Mouse (Mus musculus): ENCODE measurements around the gene Fbxo31.

DNA sequence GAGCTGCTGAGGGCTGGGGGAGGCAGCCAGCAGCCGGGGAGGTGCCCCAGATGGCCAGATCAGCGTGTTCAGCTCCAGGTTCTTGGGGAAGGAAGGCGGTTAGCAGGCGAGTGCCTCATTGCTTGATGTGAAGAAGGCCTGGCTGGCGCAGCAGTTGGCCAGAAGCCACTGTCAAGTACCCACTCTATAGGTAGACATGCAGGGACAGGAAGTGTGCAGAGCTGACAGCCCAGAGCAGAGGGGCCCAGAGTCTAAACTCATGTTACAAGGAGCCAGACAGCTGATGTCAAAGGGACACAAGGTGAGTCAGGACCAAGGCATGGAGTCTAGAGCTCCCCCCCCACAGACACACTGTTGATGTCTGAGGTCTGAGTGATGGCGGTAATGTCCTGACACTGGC, 28.6 kb downstream of the Fbxo31 start:
- TF ChIP-seq POLR2A (IDR thresholded peaks at IDR 0.05; ENCODE audit: borderline replicate concordance, extremely low read depth, insufficient read depth, insufficient read length, poor library complexity, severe bottlenecking) (no peak), CTCF (IDR thresholded peaks at IDR 0.05; ENCODE audit: borderline replicate concordance, extremely low read depth, insufficient read depth, insufficient read length) (no peak)

Data from brain, embryonic 14.5 days (tissue).